In genomic region chr8:72324708-72325107, GRCm38 (mm10) we compare ENCODE assay signal across 27 mouse cellular contexts. TPM values are rescaled to one million over a fixed set of nuclear protein-coding genes. Genes with fewer than 3 reads are reported as not detected.
DNase-seq lines count a peak whose midpoint lies in the region; ATAC-seq and TF ChIP-seq lines count a peak whose summit lies in the region.
"Had no signal": no experiment of that assay in that cellular context is flagged by ENCODE, and none has a peak within 500 bp of the region (broad histone marks: within the 10 kb centered on the region; RNA-seq: fewer than 3 reads in every experiment).

No protein-coding gene starts in this region.

- no peak overlapping the region for H3K4me3 ChIP-seq in lung, postnatal 0 days (ENCODE audit: low read depth, low read length)
- no peak overlapping the region for H3K4me3 ChIP-seq in lung, adult 2 months (replicated peaks; ENCODE audit: extremely low read depth, low read depth, low read length)
- H3K4me3 ChIP-seq in E14TG2a.4 (replicated peaks; ENCODE audit: low read length): 0 out of 2 replicates have a peak overlapping the region, but pooled peaks have one; percentile 7
- H3K4me3 ChIP-seq in intestine, postnatal 0 days (ENCODE audit: low read depth, low read length): no peak overlapping the region
- H3K4me3 ChIP-seq: embryonic facial prominence, embryonic 12.5 days; forebrain, embryonic 10.5 days; forebrain, embryonic 15.5 days; heart, embryonic 15.5 days; intestine, embryonic 15.5 days; left cerebral cortex, adult 2 months; limb, embryonic 12.5 days; liver, embryonic 15.5 days; midbrain, embryonic 13.5 days had no signal

- 56% methylated on average over 2 of the region's 2 CpGs for WGBS in lung, postnatal 0 days
- 48% methylated on average over 2 of the region's 2 CpGs for WGBS in lung, adult 2 months
- WGBS in intestine, postnatal 0 days: 88% methylated on average over 2 of the region's 2 CpGs

- no peak for TF ChIP-seq CTCF in lung, postnatal 0 days (IDR thresholded peaks at IDR 0.05)
- no peak for TF ChIP-seq CTCF in lung, adult 2 months (IDR thresholded peaks at IDR 0.05; ENCODE audit: insufficient read depth, low read length)
- no peak for TF ChIP-seq CTCF in E14TG2a.4 (conservative IDR thresholded peaks at IDR 0.05; ENCODE audit: low read length)
- TF ChIP-seq CTCF in intestine, postnatal 0 days (IDR thresholded peaks at IDR 0.05; ENCODE audit: low read depth): no peak

- no peaks in the 10 kb centered on the region for H3K4me1 ChIP-seq in lung, postnatal 0 days (ENCODE audit: insufficient read depth, low read depth, low read length)
- H3K4me1 ChIP-seq in lung, adult 2 months (ENCODE audit: control insufficient read depth, insufficient read depth, low read length): peaks cover 11% of the 10 kb centered on the region
- peaks cover 72% of the 10 kb centered on the region for H3K4me1 ChIP-seq in E14TG2a.4 (replicated peaks; ENCODE audit: low read depth, low read length)
- no peaks in the 10 kb centered on the region; the same call in 1 of the 2 replicates for H3K4me1 ChIP-seq in intestine, postnatal 0 days (replicated peaks; ENCODE audit: control insufficient read depth, insufficient read depth, low read length)

- TF ChIP-seq POLR2A in lung, adult 2 months (IDR thresholded peaks at IDR 0.05; ENCODE audit: borderline replicate concordance, extremely low read depth, low read depth, low read length): no peak

- H3K4me2 ChIP-seq in lung, postnatal 0 days (replicated peaks; ENCODE audit: low read depth, low read length): no peak overlapping the region
- H3K4me2 ChIP-seq in intestine, postnatal 0 days (replicated peaks; ENCODE audit: low read depth): no peak overlapping the region
- H3K4me2 ChIP-seq: embryonic facial prominence, embryonic 12.5 days; forebrain, embryonic 15.5 days; heart, embryonic 15.5 days; intestine, embryonic 15.5 days; limb, embryonic 12.5 days; liver, embryonic 15.5 days; midbrain, embryonic 13.5 days had no signal

- peak; percentile 25 for ATAC-seq in lung, postnatal 0 days
- ATAC-seq in intestine, postnatal 0 days: no peak
- ATAC-seq: forebrain, embryonic 15.5 days; hindbrain, embryonic 16.5 days; intestine, embryonic 15.5 days; midbrain, embryonic 13.5 days had no signal

- 0 out of 2 replicates have a peak, but pooled peaks cover 7% of the 10 kb centered on the region for H3K27me3 ChIP-seq in lung, postnatal 0 days (replicated peaks; ENCODE audit: insufficient read depth, low read length)
- H3K27me3 ChIP-seq in E14TG2a.4 (ENCODE audit: insufficient read depth, low read length): no peaks in the 10 kb centered on the region
- peaks cover 16% of the 10 kb centered on the region for H3K27me3 ChIP-seq in intestine, postnatal 0 days (replicated peaks; ENCODE audit: control insufficient read depth, insufficient read depth, low read length)
- H3K27me3 ChIP-seq: heart, embryonic 15.5 days had no signal

- no peak for TF ChIP-seq EP300 in lung, postnatal 0 days (IDR thresholded peaks at IDR 0.05)

- H3K36me3 ChIP-seq in lung, postnatal 0 days (ENCODE audit: insufficient read depth, low read length): 0 out of 2 replicates have a peak, but pooled peaks cover 16% of the 10 kb centered on the region
- peaks cover 52% of the 10 kb centered on the region for H3K36me3 ChIP-seq in E14TG2a.4 (ENCODE audit: insufficient read depth, low read length)
- no peaks in the 10 kb centered on the region; the same call in 1 of the 2 replicates for H3K36me3 ChIP-seq in intestine, postnatal 0 days (ENCODE audit: control insufficient read depth, insufficient read depth)
- H3K36me3 ChIP-seq: embryonic facial prominence, embryonic 12.5 days; forebrain, embryonic 10.5 days; forebrain, embryonic 15.5 days; heart, embryonic 15.5 days; intestine, embryonic 15.5 days; limb, embryonic 12.5 days; liver, embryonic 15.5 days; midbrain, embryonic 13.5 days had no signal

- H3K9ac ChIP-seq in lung, postnatal 0 days (replicated peaks; ENCODE audit: low read depth): no peak overlapping the region
- no peak overlapping the region for H3K9ac ChIP-seq in intestine, postnatal 0 days (ENCODE audit: low read depth, low read length)
- H3K9ac ChIP-seq: embryonic facial prominence, embryonic 12.5 days; forebrain, embryonic 15.5 days; heart, embryonic 15.5 days; intestine, embryonic 15.5 days; limb, embryonic 12.5 days; liver, embryonic 15.5 days; midbrain, embryonic 13.5 days had no signal

- no peaks in the 10 kb centered on the region for H3K9me3 ChIP-seq in lung, postnatal 0 days (ENCODE audit: low read length)
- no peaks in the 10 kb centered on the region for H3K9me3 ChIP-seq in E14TG2a.4 (ENCODE audit: low read length)
- no peaks in the 10 kb centered on the region for H3K9me3 ChIP-seq in intestine, postnatal 0 days (ENCODE audit: control insufficient read depth)
- H3K9me3 ChIP-seq: embryonic facial prominence, embryonic 12.5 days; forebrain, embryonic 10.5 days; forebrain, embryonic 15.5 days; heart, embryonic 15.5 days; intestine, embryonic 15.5 days; limb, embryonic 12.5 days; liver, embryonic 15.5 days; midbrain, embryonic 13.5 days had no signal

- peak; percentile 93 for DNase-seq in heart, adult 11 months
- DNase-seq in heart, postnatal 4 days: no peak
- DNase-seq in lung, postnatal 0 days (ENCODE audit: low spot score): peak; percentile 35
- no peak for DNase-seq in lung, adult 2 months
- no peak for DNase-seq in c-Kit-positive CD71-positive TER-119-positive erythroid progenitor cells, embryonic 14.5 days (ENCODE audit: low spot score)
- DNase-seq: adrenal gland, postnatal 14 days; cerebellum, adult 11-12 months; cerebellum, adult 9-11 months; embryo, embryonic 11 days; kidney, adult 9 months; kidney, postnatal 10 days; right cerebral cortex, postnatal 25 days; thymus, adult 2 months; thymus, postnatal 36 days had no signal

- H3K27ac ChIP-seq in lung, postnatal 0 days (ENCODE audit: low read length): no peak overlapping the region
- no peak overlapping the region for H3K27ac ChIP-seq in intestine, postnatal 0 days (ENCODE audit: low read depth, low read length)
- H3K27ac ChIP-seq: embryonic facial prominence, embryonic 12.5 days; forebrain, embryonic 10.5 days; forebrain, embryonic 15.5 days; heart, embryonic 15.5 days; intestine, embryonic 15.5 days; left cerebral cortex, adult 2 months; limb, embryonic 12.5 days; liver, embryonic 15.5 days; macrophage; midbrain, embryonic 13.5 days had no signal

RNA-seq across cellular contexts. Expression of gene Klf2, which starts 5.9 kb away (rescaled TPM):
- total RNA-seq in heart, postnatal 4 days (2021): 10 to 100 TPM; 65.3 to 68.2 TPM
- 65.3 and 74.1 TPM in 2 replicates for polyA plus RNA-seq in lung, postnatal 0 days (2015; fragmentation: Nextera tagmentation; extraction: Ambion mirVana)
- polyA plus RNA-seq in lung, adult 2 months (2012; rRNA removed): 144 and 340 TPM in 2 replicates
- 8.9 and 11.1 TPM in 2 replicates for polyA plus RNA-seq in intestine, postnatal 0 days (2015; fragmentation: Nextera tagmentation; extraction: Ambion mirVana)

RNA-seq across cellular contexts. Expression of gene Gm10282, which starts 19.6 kb away (rescaled TPM):
- 10 to 100 TPM; 34.9 to 36.3 TPM for total RNA-seq in heart, postnatal 4 days (2021)
- 5.7 and 6.1 TPM in 2 replicates for polyA plus RNA-seq in lung, postnatal 0 days (2015; fragmentation: Nextera tagmentation; extraction: Ambion mirVana)
- polyA plus RNA-seq in lung, adult 2 months (2012; rRNA removed): 0.53 and 1.8 TPM in 2 replicates
- polyA plus RNA-seq in intestine, postnatal 0 days (2015; fragmentation: Nextera tagmentation; extraction: Ambion mirVana): 6.8 and 7.8 TPM in 2 replicates

Comparison
In these comparisons a context has a peak if more than half of its experiments do, and no peak if none do; other contexts are left out.
1. DNase-seq: peak in heart, adult 11 months (single experiment) and lung, postnatal 0 days (single experiment); none in heart, postnatal 4 days (single experiment), lung, adult 2 months (single experiment) and c-Kit-positive CD71-positive TER-119-positive erythroid progenitor cells, embryonic 14.5 days (single experiment).